Mouse (Mus musculus) kidney, adult 2 months (tissue): ENCODE results near the gene Ercc2.

Source experiments
- CTCF ChIP-seq: fragments of 200-500 bp; conservative IDR thresholded peaks from 2 replicates; pipeline ENCODE4 v1.5.1; 2011; ENCODE audit warnings: low read depth, mild to moderate bottlenecking, control low read depth, low read length, moderate library complexity, mixed read lengths; ENCODE audit not compliant: insufficient read depth, insufficient read length
- POLR2A ChIP-seq: fragments of 200-500 bp; IDR thresholded peaks from one replicate; pipeline ENCODE4 v1.6.1; 2011; ENCODE audit warnings: low read depth, low read length, control low read depth

- TF ChIP-seq POLR2A (no peak), CTCF (no peak)
Observed at GRCm38 (mm10) chr7:19335583-19335982, 46.2 kb upstream of the Ercc2 start.
